Mouse (Mus musculus): ENCODE measurements around the gene Taf1d.

DNA sequence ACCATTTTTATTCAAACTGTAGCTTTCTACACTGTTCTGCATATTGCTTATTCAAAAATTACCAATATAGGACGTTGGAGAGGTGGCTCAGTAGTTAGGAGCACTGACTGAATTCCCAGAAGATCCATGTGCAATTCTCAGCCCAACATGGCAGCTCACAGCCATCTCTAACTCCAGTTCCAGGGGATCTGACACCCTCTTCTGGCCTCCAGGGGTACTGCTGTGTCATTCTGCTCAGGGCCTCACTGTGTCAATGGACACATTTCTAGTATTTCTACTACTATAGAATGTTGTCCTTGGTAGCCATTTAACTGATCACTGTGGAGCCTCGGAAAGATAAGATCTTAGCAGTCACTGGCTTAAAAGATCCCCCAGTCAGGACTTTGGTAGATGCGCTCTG is 20.6 kb upstream of the Taf1d start:
- TF ChIP-seq CTCF (IDR thresholded peaks at IDR 0.05; ENCODE audit: control insufficient read depth, insufficient read depth, insufficient replicate concordance, low read depth, low read length), result peak; percentile 9; the same call in 1 of the 2 replicates
- TF ChIP-seq POLR2A (IDR thresholded peaks at IDR 0.05; ENCODE audit: control insufficient read depth, low read depth, low read length), result no peak

All from testis, adult 2 months (tissue).